Mouse (Mus musculus) lung, postnatal 0 days (tissue): Measurements from ENCODE around the gene Fam168a. TPM values are rescaled to one million over a fixed set of nuclear protein-coding genes. Genes with fewer than 3 reads are reported as not detected.

Experiments used
- ATAC-seq: fragments of 200-750 bp; cut with Nextera tagmentation; 2 replicates; pipeline ENCODE4 v1.8.0; 2017; ENCODE audit warnings: moderate library complexity
- DNase-seq: peaks from one replicate; pipeline ENCODE4 v3.0.0-alpha.2; 2016; ENCODE audit warnings: low spot score
- H3K27ac ChIP-seq: fragments of 300-500 bp; sonication (generic); 2 replicates; pipeline ENCODE4 v1.5.1; 2014; ENCODE audit warnings: antibody characterized with exemption, mild to moderate bottlenecking, low read length, mixed read lengths
- H3K27me3 ChIP-seq: fragments of 300-500 bp; sonication (generic); replicated peaks from 2 replicates; pipeline ENCODE4 v1.6.1; 2014; ENCODE audit warnings: low read length, mixed read lengths; ENCODE audit not compliant: insufficient read depth
- H3K36me3 ChIP-seq: fragments of 300-500 bp; sonication (generic); 2 replicates; pipeline ENCODE4 v1.6.1; 2014; ENCODE audit warnings: low read length, mixed read lengths; ENCODE audit not compliant: insufficient read depth
- H3K4me1 ChIP-seq: fragments of 300-500 bp; sonication (generic); 2 replicates; pipeline ENCODE4 v1.6.1; 2014; ENCODE audit warnings: antibody characterized with exemption, low read depth, low read length, mixed read lengths; ENCODE audit not compliant: insufficient read depth
- H3K4me2 ChIP-seq: fragments of 300-500 bp; sonication (generic); replicated peaks from 2 replicates; pipeline ENCODE4 v1.6.1; 2014; ENCODE audit warnings: low read depth, mild to moderate bottlenecking, low read length, moderate library complexity, mixed read lengths
- H3K4me3 ChIP-seq: fragments of 300-500 bp; sonication (generic); 2 replicates; pipeline ENCODE4 v1.5.1; 2014; ENCODE audit warnings: low read depth, low read length
- H3K9ac ChIP-seq: fragments of 300-500 bp; sonication (generic); replicated peaks from 2 replicates; pipeline ENCODE4 v1.6.1; 2014; ENCODE audit warnings: low read depth, mild to moderate bottlenecking
- H3K9me3 ChIP-seq: fragments of 300-500 bp; sonication (generic); 2 replicates; pipeline ENCODE4 v1.6.1; 2016; ENCODE audit warnings: low read length, mixed read lengths
- CTCF ChIP-seq: IDR thresholded peaks from 2 replicates; pipeline ENCODE4 v1.5.1; 2016; ENCODE audit warnings: antibody characterized with exemption, mild to moderate bottlenecking
- EP300 ChIP-seq: IDR thresholded peaks from 2 replicates; pipeline ENCODE4 v1.6.1; 2016; ENCODE audit warnings: antibody characterized with exemption, mild to moderate bottlenecking, control low read depth
- WGBS: fragments of 180-500 bp; shearing (Covaris S2); extraction: QIAGEN DNeasy Blood & Tissue Kit; methylation state at CpG from one replicate; pipeline ENCODE4 v1.1.7; 2014; 5-methylcytosine and 5-hydroxymethylcytosine counted together
- polyA plus RNA-seq: library from polyadenylated mRNA; unstranded; fragments of >200 nt; fragmentation: Nextera tagmentation; extraction: Ambion mirVana; gene quantifications from 2 replicates; pipeline ENCODE4 v1.2.1, GENCODE M21; 2015

Fam168a gene
- polyA plus RNA-seq, 1 experiment from 2014 or later = 28.2 TPM

DNA sequence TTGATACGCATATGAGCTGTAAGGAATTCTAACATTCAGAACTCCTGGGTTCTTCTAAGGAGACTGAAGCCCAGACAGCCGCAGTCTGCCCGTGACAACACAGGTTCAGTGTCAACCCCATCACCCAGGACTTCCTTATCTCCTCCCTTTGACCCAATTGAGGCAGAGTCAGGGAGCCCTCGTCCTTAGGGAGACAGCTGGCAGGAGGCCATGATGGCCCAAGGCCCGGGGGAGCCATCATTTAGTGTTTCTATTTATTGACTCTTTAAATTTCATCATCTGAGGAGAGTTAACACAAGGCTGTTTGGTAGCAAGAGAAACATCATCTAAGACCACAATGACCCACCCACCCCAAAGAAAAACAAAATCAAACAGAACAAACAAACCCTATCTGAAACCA is 165.5 kb downstream of the Fam168a start:
- peaks cover 19% of the 10 kb centered on the region for H3K36me3 ChIP-seq

DNA sequence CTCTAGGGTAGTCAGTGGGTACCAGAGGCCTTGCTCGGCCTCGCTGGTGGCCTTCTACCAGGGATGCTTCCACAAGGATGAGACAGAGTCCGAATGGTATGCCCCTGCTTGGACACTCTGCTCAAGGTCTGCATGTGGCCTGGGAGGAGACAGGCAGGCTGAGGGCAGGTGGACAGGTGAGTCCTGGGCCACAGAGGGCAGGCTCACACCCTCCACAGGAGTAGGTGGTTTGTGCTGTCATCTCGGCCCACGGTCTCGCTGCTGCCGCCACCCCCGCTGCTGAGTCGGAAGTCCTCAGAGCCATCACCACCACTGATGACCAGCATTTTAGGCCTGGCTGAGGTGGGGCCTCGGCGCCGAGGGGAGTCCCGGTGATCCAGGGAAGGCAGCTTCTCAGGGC is 166.8 kb downstream of the Fam168a start:
- no peak for TF ChIP-seq EP300
- no peaks in the 10 kb centered on the region for H3K27me3 ChIP-seq
- 91% methylated on average over 13 of the region's 13 CpGs for WGBS
- peaks cover 32% of the 10 kb centered on the region for H3K36me3 ChIP-seq
- no peak overlapping the region for H3K27ac ChIP-seq
- H3K4me2 ChIP-seq = no peak overlapping the region
- no peak for ATAC-seq
- DNase-seq = no peak
- H3K4me1 ChIP-seq = no peaks in the 10 kb centered on the region
- H3K9me3 ChIP-seq = no peaks in the 10 kb centered on the region
- no peak overlapping the region for H3K9ac ChIP-seq
- H3K4me3 ChIP-seq = no peak overlapping the region

More for the DNA sequence above, 165.5 kb downstream of the Fam168a start:
- Histone ChIP-seq H3K4me1 (no peaks in the 10 kb centered on the region), H3K27ac (no peak overlapping the region), H3K4me3 (no peak overlapping the region), H3K9me3 (no peaks in the 10 kb centered on the region), H3K4me2 (no peak overlapping the region), H3K27me3 (no peaks in the 10 kb centered on the region), H3K9ac (no peak overlapping the region)
- TF ChIP-seq EP300 (no peak), CTCF (no peak)
- 60% methylated on average over 5 of the region's 5 CpGs for WGBS
- ATAC-seq (no peak), DNase-seq (no peak)

DNA sequence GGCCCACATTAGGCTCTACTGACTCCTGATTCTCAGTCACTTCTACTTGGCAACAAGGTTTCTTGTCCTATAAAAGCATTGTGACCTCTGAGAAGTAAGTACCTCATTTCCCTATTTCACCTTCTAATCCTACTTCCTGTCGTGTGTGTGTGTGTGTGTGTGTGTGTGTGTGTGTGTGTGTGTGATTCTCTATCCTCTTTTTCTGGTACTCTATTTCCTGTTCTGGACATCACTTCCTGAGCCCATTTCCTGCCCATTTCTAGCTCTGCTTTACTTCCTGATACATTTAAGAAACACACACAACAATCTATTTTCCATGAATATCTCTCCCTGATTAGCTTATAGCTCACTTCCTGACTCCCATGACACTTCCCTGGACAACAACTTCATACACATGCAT is 169.4 kb downstream of the Fam168a start:
- no peak overlapping the region for H3K9ac ChIP-seq
- H3K27ac ChIP-seq = 0 out of 2 replicates have a peak overlapping the region, but pooled peaks have one; percentile 6
- DNase-seq (no peak), ATAC-seq (peak; percentile 45)
- no peak overlapping the region for H3K4me2 ChIP-seq
- H3K27me3 ChIP-seq = no peaks in the 10 kb centered on the region
- H3K4me3 ChIP-seq = no peak overlapping the region
- H3K9me3 ChIP-seq = no peaks in the 10 kb centered on the region
- H3K36me3 ChIP-seq = peaks cover 55% of the 10 kb centered on the region
- H3K4me1 ChIP-seq = no peaks in the 10 kb centered on the region
- TF ChIP-seq CTCF (no peak), EP300 (0 out of 2 replicates have a peak, but pooled peaks have one; percentile 27)
- 36% methylated on average over 1 of the region's 1 CpGs for WGBS

DNA sequence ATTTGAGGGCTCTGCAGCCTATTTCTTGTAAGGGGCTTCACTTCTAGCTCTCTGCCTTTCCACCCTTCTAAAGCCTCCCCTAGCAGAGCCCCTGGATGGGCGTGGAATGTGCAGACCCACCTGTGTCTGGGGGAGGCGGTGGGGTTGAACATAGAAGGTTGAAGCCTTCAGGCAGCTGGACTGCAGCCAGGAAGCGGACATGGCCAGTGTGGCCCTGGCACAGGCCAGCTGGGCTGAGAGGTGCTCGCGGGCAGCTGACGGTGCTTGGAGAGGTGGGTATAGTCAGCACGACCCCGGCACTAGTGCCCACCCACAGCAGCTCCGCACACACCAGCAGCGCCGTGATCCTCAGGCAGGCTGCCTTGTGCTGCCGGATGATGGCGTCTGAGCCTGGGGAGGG is 169.9 kb downstream of the Fam168a start:
- 0 out of 2 replicates have a peak overlapping the region, but pooled peaks have one; percentile 6 for H3K27ac ChIP-seq
- H3K9me3 ChIP-seq = no peaks in the 10 kb centered on the region
- H3K4me3 ChIP-seq = no peak overlapping the region
- no peaks in the 10 kb centered on the region for H3K4me1 ChIP-seq
- ATAC-seq (no peak), DNase-seq (no peak)
- no peak overlapping the region for H3K4me2 ChIP-seq
- H3K27me3 ChIP-seq = no peaks in the 10 kb centered on the region
- no peak overlapping the region for H3K9ac ChIP-seq
- 65% methylated on average over 13 of the region's 13 CpGs for WGBS
- H3K36me3 ChIP-seq = peaks cover 58% of the 10 kb centered on the region
- TF ChIP-seq CTCF (no peak), EP300 (no peak)

DNA sequence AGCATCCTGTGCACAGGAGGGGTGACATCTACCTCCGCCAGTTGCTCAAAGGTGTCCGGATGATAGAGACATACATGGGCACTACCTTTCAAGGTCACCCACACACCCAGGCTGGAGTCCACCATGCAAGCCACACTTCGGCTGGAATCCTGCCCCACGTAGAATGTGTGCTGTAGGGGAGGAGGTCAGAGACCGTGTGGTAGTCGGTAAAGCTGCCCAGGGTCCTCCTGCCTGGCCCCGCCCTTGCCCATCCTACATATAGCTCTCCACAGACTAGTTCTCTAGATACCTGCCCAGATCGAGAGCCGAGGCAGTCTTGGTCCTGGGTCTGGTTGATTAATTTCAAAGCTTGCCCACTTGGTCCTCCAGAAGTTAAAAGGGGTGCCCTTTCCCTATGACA is 170.3 kb downstream of the Fam168a start:
- H3K9ac ChIP-seq = no peak overlapping the region
- WGBS = 79% methylated on average over 9 of the region's 9 CpGs
- no peak for ATAC-seq
- H3K27me3 ChIP-seq = no peaks in the 10 kb centered on the region
- H3K4me2 ChIP-seq = no peak overlapping the region
- no peaks in the 10 kb centered on the region for H3K9me3 ChIP-seq
- TF ChIP-seq CTCF (no peak), EP300 (no peak)
- H3K27ac ChIP-seq = no peak overlapping the region
- no peaks in the 10 kb centered on the region for H3K4me1 ChIP-seq
- peaks cover 63% of the 10 kb centered on the region for H3K36me3 ChIP-seq
- no peak for DNase-seq
- H3K4me3 ChIP-seq = no peak overlapping the region

DNA sequence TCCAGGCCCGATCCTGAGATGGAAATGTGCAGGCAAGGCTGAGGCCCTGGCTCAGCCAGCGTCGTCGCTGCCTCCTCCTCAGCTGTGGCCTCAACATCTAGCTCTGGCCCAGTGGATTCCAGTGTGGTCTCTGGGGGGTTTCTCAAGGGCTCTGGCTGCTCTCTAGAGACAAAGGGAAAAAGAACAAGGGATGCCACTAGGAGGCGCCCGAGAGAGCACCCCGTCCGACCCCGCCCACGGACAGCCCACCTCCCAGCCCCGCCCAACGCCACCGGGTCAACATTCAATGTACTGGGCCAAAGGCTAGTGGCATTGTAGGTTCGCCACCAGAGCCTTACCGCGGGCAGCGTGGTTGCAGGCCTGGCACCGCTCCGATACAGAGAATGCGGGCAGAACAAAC is 173.2 kb downstream of the Fam168a start:
- ATAC-seq (peak; percentile 42), DNase-seq (peak; percentile 72)
- H3K36me3 ChIP-seq = peaks cover 66% of the 10 kb centered on the region
- H3K4me2 ChIP-seq = no peak overlapping the region
- H3K4me3 ChIP-seq = no peak overlapping the region
- no peaks in the 10 kb centered on the region for H3K4me1 ChIP-seq
- no peak overlapping the region for H3K27ac ChIP-seq
- WGBS = 19% methylated on average over 20 of the region's 20 CpGs
- H3K9me3 ChIP-seq = no peaks in the 10 kb centered on the region
- H3K27me3 ChIP-seq = no peaks in the 10 kb centered on the region
- no peak overlapping the region for H3K9ac ChIP-seq
- TF ChIP-seq EP300 (no peak), CTCF (peak; percentile 66)

DNA sequence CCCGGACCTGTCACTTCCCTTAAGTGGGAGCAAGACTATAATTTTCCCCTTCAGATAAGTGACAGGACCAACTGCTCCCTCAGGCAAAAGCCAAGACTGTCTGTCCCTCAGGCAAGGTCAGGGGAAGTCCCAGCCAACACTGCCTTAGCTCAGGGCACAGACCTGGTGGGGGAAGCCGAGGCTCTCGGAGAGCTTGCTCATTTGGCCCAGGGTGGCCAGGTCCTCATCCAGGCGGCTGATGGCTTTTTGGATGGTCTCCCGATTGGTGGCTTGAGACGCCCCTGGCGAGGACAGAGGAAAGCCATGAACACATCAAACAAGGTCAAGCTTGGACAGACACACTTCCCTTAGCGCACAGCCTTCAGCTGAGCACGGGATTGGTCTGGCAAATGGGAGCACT is 175.1 kb downstream of the Fam168a start:
- ATAC-seq (no peak), DNase-seq (no peak)
- Histone ChIP-seq H3K9me3 (no peaks in the 10 kb centered on the region), H3K4me3 (no peak overlapping the region), H3K4me1 (no peaks in the 10 kb centered on the region), H3K4me2 (no peak overlapping the region), H3K36me3 (peaks cover 75% of the 10 kb centered on the region), H3K9ac (no peak overlapping the region), H3K27me3 (no peaks in the 10 kb centered on the region), H3K27ac (no peak overlapping the region)
- no peak for TF ChIP-seq EP300
- TF ChIP-seq CTCF = no peak
- WGBS = 84% methylated on average over 9 of the region's 9 CpGs
